Mouse (Mus musculus): ENCODE measurements around the gene Dag1.

GRCm38 (mm10) chr9:108304716-108305115 is 41.0 kb upstream of the Dag1 start:
- TF ChIP-seq TAL1 (IDR thresholded peaks at IDR 0.05; ENCODE audit: low read length) (no peak), GATA1 (IDR thresholded peaks at IDR 0.05; ENCODE audit: low read length) (no peak)
